Mouse (Mus musculus) thymus, adult 2 months (tissue): ENCODE results near the gene Adgrv1.

Experiments
- CTCF ChIP-seq: fragments of 200-500 bp; IDR thresholded peaks from 2 replicates; pipeline ENCODE4 v1.5.1; 2012; ENCODE audit warnings: mild to moderate bottlenecking, control low read depth, low read length, moderate library complexity, borderline replicate concordance; ENCODE audit not compliant: control insufficient read depth, poor library complexity, insufficient read depth; ENCODE audit errors: extremely low read depth
- POLR2A ChIP-seq: fragments of 200-500 bp; IDR thresholded peaks from 2 replicates; pipeline ENCODE4 v1.6.1; 2012; ENCODE audit warnings: mild to moderate bottlenecking, low read length, control low read depth, moderate library complexity; ENCODE audit not compliant: control insufficient read depth, poor library complexity, insufficient read depth; ENCODE audit errors: extremely low read depth

DNA sequence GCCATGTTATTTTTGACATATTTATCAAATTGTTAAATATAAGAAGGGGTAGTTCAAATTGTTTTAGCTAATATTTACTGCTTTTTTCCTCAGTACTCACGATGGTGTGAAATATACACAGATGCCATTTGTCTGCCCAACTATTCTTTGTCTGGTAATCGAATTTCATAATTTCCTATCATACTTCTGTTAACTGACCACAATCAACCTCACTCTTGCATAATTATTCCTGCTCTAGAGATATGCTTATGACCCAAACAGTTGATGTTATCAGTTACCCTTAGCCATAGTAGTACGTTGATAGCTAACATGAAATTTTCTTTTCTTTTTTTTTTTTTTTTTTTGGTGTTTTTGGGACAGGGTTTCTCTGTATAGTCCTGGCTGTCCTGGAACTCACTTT is 393.5 kb downstream of the Adgrv1 start:
- TF ChIP-seq CTCF (no peak), POLR2A (no peak)
